Mouse (Mus musculus) MEL (cell line): ENCODE measurements around the gene Tiam1. TPM values are rescaled to one million over a fixed set of nuclear protein-coding genes. Genes with fewer than 3 reads are reported as not detected.

Experiments used
- DNase-seq: peaks from one replicate; pipeline ENCODE4 v3.0.0; 2011; ENCODE audit warnings: low read depth, low spot score
- H3K27ac ChIP-seq: 2 replicates; pipeline ENCODE4 v1.5.1; 2012; ENCODE audit warnings: low read depth, mild to moderate bottlenecking, control low read depth, low read length, moderate library complexity; ENCODE audit not compliant: control insufficient read depth
- H3K27me3 ChIP-seq, 2 experiments: fragments of 150-350 bp in 1 of 2; sonication (generic) in 1 of 2; 2 replicates each; pipeline ENCODE4 v1.6.1; 2012; ENCODE audit warnings: low read length in 2 of 2, mild to moderate bottlenecking in 2 of 2, improper control_type of control experiment in 1 of 2, moderate library complexity in 1 of 2; ENCODE audit not compliant: insufficient read depth in 2 of 2, control insufficient read depth in 1 of 2
- H3K36me3 ChIP-seq, 2 experiments: 2 replicates each; pipeline ENCODE4 v1.6.1; 2012 to 2014; ENCODE audit warnings: low read length in 2 of 2, improper control_type of control experiment in 1 of 2, inconsistent platforms in 1 of 2, mild to moderate bottlenecking in 1 of 2; ENCODE audit not compliant: insufficient read depth in 2 of 2, control insufficient read depth in 1 of 2
- H3K4me1 ChIP-seq, 2 experiments: fragments of 150-350 bp in 1 of 2; sonication (generic) in 1 of 2; 2 replicates each; pipeline ENCODE4 v1.6.1; 2012; ENCODE audit warnings: low read length in 2 of 2, improper control_type of control experiment in 1 of 2, mild to moderate bottlenecking in 1 of 2; ENCODE audit not compliant: insufficient read depth in 2 of 2, control insufficient read depth in 1 of 2
- H3K4me3 ChIP-seq, 2 experiments: fragments of 150-350 bp in 1 of 2; sonication (generic) in 1 of 2; 2 replicates each; pipeline ENCODE4 v1.5.1; 2012; ENCODE audit warnings: low read depth in 2 of 2, low read length in 2 of 2, mild to moderate bottlenecking in 2 of 2, moderate library complexity in 2 of 2, control low read depth in 1 of 2, improper control_type of control experiment in 1 of 2; ENCODE audit not compliant: control insufficient read depth in 1 of 2, insufficient read depth in 1 of 2
- H3K79me2 ChIP-seq: 2 replicates; pipeline ENCODE4 v1.6.1; 2012; ENCODE audit warnings: mild to moderate bottlenecking, low read length, moderate library complexity; ENCODE audit not compliant: control insufficient read depth, poor library complexity, insufficient read depth
- H3K9ac ChIP-seq: 2 replicates; pipeline ENCODE4 v1.6.1; 2012; ENCODE audit warnings: low read depth, mild to moderate bottlenecking, control low read depth, low read length, moderate library complexity; ENCODE audit not compliant: control insufficient read depth, poor library complexity, severe bottlenecking
- H3K9me3 ChIP-seq: fragments of 150-350 bp; sonication (generic); replicated peaks from 2 replicates; pipeline ENCODE4 v1.6.1; 2012; ENCODE audit warnings: mild to moderate bottlenecking, low read length, improper control_type of control experiment, moderate library complexity; ENCODE audit not compliant: insufficient read depth
- BHLHE40 ChIP-seq: IDR thresholded peaks from 2 replicates; pipeline ENCODE4 v1.6.1; 2012; ENCODE audit warnings: low read depth, mild to moderate bottlenecking, inconsistent platforms, low read length, improper control_type of control experiment, borderline replicate concordance
- CTCF ChIP-seq, 3 experiments: IDR thresholded peaks in 2 of 3; conservative IDR thresholded peaks in 1 of 3; 2 replicates each; pipeline ENCODE4 v1.5.1; 2011 to 2012; ENCODE audit warnings: low read length in 3 of 3, low read depth in 2 of 3, mild to moderate bottlenecking in 2 of 3, improper control_type of control experiment in 1 of 3, inconsistent platforms in 1 of 3, mixed read lengths in 1 of 3, moderate library complexity in 1 of 3; ENCODE audit not compliant: control insufficient read depth in 1 of 3, insufficient read depth in 1 of 3, poor library complexity in 1 of 3, severe bottlenecking in 1 of 3
- E2F4 ChIP-seq: IDR thresholded peaks from 2 replicates; pipeline ENCODE4 v1.6.1; 2011; ENCODE audit warnings: low read depth, low read length, improper control_type of control experiment, borderline replicate concordance
- ETS1 ChIP-seq: IDR thresholded peaks from 2 replicates; pipeline ENCODE4 v1.6.1; 2012; ENCODE audit warnings: low read depth, mild to moderate bottlenecking, inconsistent platforms, low read length, improper control_type of control experiment, moderate library complexity
- GABPA ChIP-seq: IDR thresholded peaks from 2 replicates; pipeline ENCODE4 v1.6.1; 2012; ENCODE audit warnings: low read depth, mild to moderate bottlenecking, inconsistent platforms, low read length, improper control_type of control experiment, moderate library complexity
- HCFC1 ChIP-seq: IDR thresholded peaks from 2 replicates; pipeline ENCODE4 v1.6.1; 2012; ENCODE audit warnings: low read depth, mild to moderate bottlenecking, inconsistent platforms, low read length, improper control_type of control experiment, moderate library complexity
- KAT2A ChIP-seq: conservative IDR thresholded peaks from 2 replicates; pipeline ENCODE4 v1.6.1; 2012; ENCODE audit warnings: low read depth, low read length, improper control_type of control experiment, inconsistent platforms
- MAFK ChIP-seq: IDR thresholded peaks from 2 replicates; pipeline ENCODE4 v1.6.1; 2011; ENCODE audit warnings: low read depth, mild to moderate bottlenecking, low read length, improper control_type of control experiment, borderline replicate concordance
- MAX ChIP-seq: IDR thresholded peaks from 2 replicates; pipeline ENCODE4 v1.6.1; 2011; ENCODE audit warnings: low read length, improper control_type of control experiment
- MEF2A ChIP-seq: IDR thresholded peaks from 2 replicates; pipeline ENCODE4 v1.6.1; 2014; ENCODE audit warnings: low read depth, mild to moderate bottlenecking, inconsistent platforms, low read length, improper control_type of control experiment; ENCODE audit not compliant: poor library complexity, insufficient replicate concordance, severe bottlenecking; ENCODE audit errors: extremely low read depth
- MXI1 ChIP-seq: IDR thresholded peaks from 2 replicates; pipeline ENCODE4 v1.6.1; 2011; ENCODE audit warnings: mild to moderate bottlenecking, low read depth, low read length, improper control_type of control experiment
- NELFE ChIP-seq: IDR thresholded peaks from 2 replicates; pipeline ENCODE4 v1.6.1; 2011; ENCODE audit warnings: low read depth, low read length, improper control_type of control experiment
- POLR2AphosphoS2 ChIP-seq: IDR thresholded peaks from 2 replicates; pipeline ENCODE4 v1.6.1; 2011; ENCODE audit warnings: low read length, improper control_type of control experiment
- POLR2AphosphoS5 ChIP-seq: IDR thresholded peaks from 2 replicates; pipeline ENCODE4 v1.6.1; 2012; ENCODE audit warnings: low read depth, borderline replicate concordance, mild to moderate bottlenecking, inconsistent platforms, low read length, moderate library complexity, mixed read lengths
- RAD21 ChIP-seq: IDR thresholded peaks from 2 replicates; pipeline ENCODE4 v1.6.1; 2011; ENCODE audit warnings: mild to moderate bottlenecking, low read depth, low read length, improper control_type of control experiment
- SIN3A ChIP-seq: IDR thresholded peaks from 2 replicates; pipeline ENCODE4 v1.6.1; 2012; ENCODE audit warnings: low read length, improper control_type of control experiment, inconsistent platforms
- UBTF ChIP-seq: IDR thresholded peaks from 2 replicates; pipeline ENCODE4 v1.6.1; 2012; ENCODE audit warnings: low read depth, mild to moderate bottlenecking, inconsistent platforms, low read length, improper control_type of control experiment, moderate library complexity, borderline replicate concordance; ENCODE audit not compliant: insufficient read depth
- USF2 ChIP-seq, 2 experiments: IDR thresholded peaks; 2 replicates each; pipeline ENCODE4 v1.6.1; 2011 to 2012; ENCODE audit warnings: improper control_type of control experiment in 2 of 2, low read length in 2 of 2, borderline replicate concordance in 1 of 2, inconsistent platforms in 1 of 2, low read depth in 1 of 2, mild to moderate bottlenecking in 1 of 2; ENCODE audit not compliant: insufficient read depth in 1 of 2
- ZMIZ1 ChIP-seq: IDR thresholded peaks from 2 replicates; pipeline ENCODE4 v1.6.1; 2012; ENCODE audit warnings: low read depth, mild to moderate bottlenecking, inconsistent platforms, low read length, improper control_type of control experiment, moderate library complexity
- ZNF384 ChIP-seq: IDR thresholded peaks from 2 replicates; pipeline ENCODE4 v1.6.1; 2012; ENCODE audit warnings: low read depth, mild to moderate bottlenecking, inconsistent platforms, low read length, improper control_type of control experiment
- polyA plus RNA-seq, 2 experiments: library from polyadenylated mRNA; stranded (reverse) in 1 of 2; unstranded in 1 of 2; fragments of >175 nt in 1 of 2; fragments of >200 nt in 1 of 2; gene quantifications; 2 replicates each; pipeline versions ENCODE4 v1.2.1 to v1.2.4; 2012; ENCODE audit warnings: low replicate concordance in 2 of 2, low read depth in 1 of 2; ENCODE audit not compliant: insufficient read length in 2 of 2, insufficient read depth in 1 of 2, missing spikeins in 1 of 2
- total RNA-seq: library from RNA; depleted of rRNA; stranded (reverse); fragments of 300-350 nt; gene quantifications from 2 replicates; pipeline ENCODE4 v1.2.3, GENCODE M21; 2012

Gene Tiam1
- total and polyA plus RNA-seq, 3 experiments = 15.0 to 23.9 (median 19.9) TPM

- no peak for TF ChIP-seq RAD21
These were observed 131.9 kb downstream of the Tiam1 start (continued) for GRCm38 (mm10) chr16:90011521-90012181.

- Histone ChIP-seq H3K9ac (no peak overlapping the region), H3K79me2 (no peaks in the 10 kb centered on the region), H3K36me3 (no peaks in the 10 kb centered on the region), H3K4me1 (peaks cover 0 to 6% of the 10 kb centered on the region in 2 experiments; a peak in 1 of 4 replicates), H3K4me3 (no peak overlapping the region), H3K27ac (no peak overlapping the region), H3K9me3 (no peaks in the 10 kb centered on the region), H3K27me3 (no peaks in the 10 kb centered on the region)
- TF ChIP-seq CTCF (IDR thresholded peaks at IDR 0.05 in 2 of 3, conservative IDR thresholded peaks at IDR 0.05 in 1 of 3; ENCODE audit: control insufficient read depth in 1 of 3, insufficient read depth in 1 of 3, low read depth in 2 of 3, low read length in 3 of 3, poor library complexity in 1 of 3, severe bottlenecking in 1 of 3) = peak in 2 of 3 experiments; percentile 4 to 13; a peak in 1 of 6 replicates
- TF ChIP-seq POLR2AphosphoS2 = no peak
- no peak for DNase-seq
These were observed 135.1 kb downstream of the Tiam1 start for GRCm38 (mm10) chr16:90008504-90008903.

- H3K79me2 ChIP-seq = no peaks in the 10 kb centered on the region
- H3K9me3 ChIP-seq = no peaks in the 10 kb centered on the region
- H3K4me3 ChIP-seq = no peak overlapping the region
- peaks cover 0 to 6% of the 10 kb centered on the region in 2 experiments; a peak in 1 of 4 replicates for H3K4me1 ChIP-seq
- TF ChIP-seq ETS1 (no peak), E2F4 (no peak), ZNF384 (no peak), POLR2AphosphoS2 (no peak), KAT2A (no peak), UBTF (no peak), BHLHE40 (no peak), MXI1 (no peak), ZMIZ1 (no peak), USF2 (IDR thresholded peaks at IDR 0.05; ENCODE audit: borderline replicate concordance in 1 of 2, insufficient read depth in 1 of 2, low read depth in 1 of 2, low read length in 2 of 2) (no peak), GABPA (no peak), MAX (no peak), NELFE (no peak), HCFC1 (no peak), MEF2A (no peak), POLR2AphosphoS5 (no peak), MAFK (no peak), SIN3A (no peak)
- H3K36me3 ChIP-seq = no peaks in the 10 kb centered on the region
- H3K27ac ChIP-seq = no peak overlapping the region
- DNase-seq = no peak
- H3K27me3 ChIP-seq = no peaks in the 10 kb centered on the region
- no peak overlapping the region for H3K9ac ChIP-seq
These were observed 136.1 kb downstream of the Tiam1 start for GRCm38 (mm10) chr16:90007391-90007977.
